Mouse (Mus musculus): Measurements from ENCODE around the gene AK157302. TPM values are rescaled to one million over a fixed set of nuclear protein-coding genes. Genes with fewer than 3 reads are reported as not detected.

AK157302 gene
- total RNA-seq, 4 experiments from 2014 or later = 20.3 to 26.8 (median 22.2) TPM

DNA sequence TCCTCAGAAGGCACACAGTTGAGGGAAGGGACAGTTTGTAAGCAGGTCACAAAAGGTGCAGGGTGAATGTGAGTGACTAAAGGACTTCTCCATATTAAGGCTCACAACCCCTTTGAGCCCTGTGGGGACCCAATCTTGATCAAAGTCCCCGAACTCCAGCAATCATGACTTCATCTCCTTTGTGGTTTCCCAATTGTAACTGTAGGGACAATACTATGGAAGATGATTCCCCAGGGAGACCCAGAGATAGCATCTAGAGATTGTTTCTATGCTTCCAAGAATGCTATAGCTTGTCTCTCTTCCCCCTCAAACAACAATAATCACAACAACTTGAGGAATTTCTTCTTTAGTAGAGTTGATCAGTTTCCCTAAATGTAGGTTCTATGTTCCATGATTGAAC, 47.7 kb downstream of the AK157302 start, which contains the start of gene Olfr1366:
Olfr1366 (minus strand) TSS at position 101 of the 400 bp plus-strand sequence.
- DNase-seq (ENCODE audit: low spot score in 2 of 2) = no peak

Small RNAs within 50 kb of the gene (microRNA-seq; reads per million reads assigned to microRNA genes)
- not detected for gene Mir1896

Other genes starting within 250 kb of the AK157302 start
- not detected for gene Gpx5, start 202.5 kb upstream of the AK157302 start, total RNA-seq (2022)
- gene Gpx6, start 183.1 kb upstream of the AK157302 start, total RNA-seq (2022) = not detected
- not detected for gene Olfr1367, start 148.3 kb upstream of the AK157302 start, total RNA-seq (2022)
- gene Zscan12, start 132.4 kb upstream of the AK157302 start, total RNA-seq (2022) = 10 to 100 TPM in 1 of 4 experiments, 1 to 10 TPM in 3; 7.7 to 10.5 (median 8.5) TPM
- gene Zkscan3, start 92.5 kb upstream of the AK157302 start, total RNA-seq (2022) = 10 to 100 TPM; 11.5 to 13.3 (median 12.1) TPM
- under 1 TPM in 3 of 4 experiments, not detected in 1; 0.36 to 0.53 (median 0.46) TPM for gene Pgbd1, start 54.2 kb upstream of the AK157302 start, total RNA-seq (2022)
- gene Zscan26, start 41.5 kb upstream of the AK157302 start, total RNA-seq (2022) = 10 to 100 TPM; 12.9 to 15.9 (median 14.5) TPM
- gene Nkapl, start 26.7 kb upstream of the AK157302 start, total RNA-seq (2022) = under 1 TPM in 3 of 4 experiments, not detected in 1; 0.19 to 0.22 (median 0.20) TPM
- gene Zkscan4, start 16.3 kb upstream of the AK157302 start, total RNA-seq (2022) = 1 to 10 TPM in 1 of 4 experiments, under 1 TPM in 3; 0.27 to 1.1 (median 0.43) TPM
- gene Gm10065, start 15.8 kb upstream of the AK157302 start, total RNA-seq (2022) = not detected
- gene Gm11273, start 6.2 kb downstream of the AK157302 start, total RNA-seq (2022) = 100 to 1,000 TPM in 1 of 4 experiments, 10 to 100 TPM in 3; 74.4 to 112 (median 87.3) TPM
- gene Zkscan8, start 35.9 kb downstream of the AK157302 start, total RNA-seq (2022) = 1 to 10 TPM; 4.6 to 9.3 (median 7.2) TPM
- not detected for gene Olfr1366, start 47.6 kb downstream of the AK157302 start, total RNA-seq (2022)
- not detected for gene Olfr1535, start 64.7 kb downstream of the AK157302 start, total RNA-seq (2022)
- gene Olfr1364, start 86.5 kb downstream of the AK157302 start, total RNA-seq (2022) = not detected
- gene Olfr1362, start 118.8 kb downstream of the AK157302 start, total RNA-seq (2022) = not detected
- gene Olfr11, start 147.3 kb downstream of the AK157302 start, total RNA-seq (2022) = not detected
- gene Olfr1361, start 168.2 kb downstream of the AK157302 start, total RNA-seq (2022) = not detected
- gene Olfr1360, start 182.2 kb downstream of the AK157302 start, total RNA-seq (2022) = not detected
- not detected for gene Olfr1359, start 202.9 kb downstream of the AK157302 start, total RNA-seq (2022)
- 1 to 10 TPM in 3 of 4 experiments, under 1 TPM in 1; 0.99 to 6.6 (median 3.4) TPM for gene Hist1h2bl, start 220.9 kb downstream of the AK157302 start, total RNA-seq (2022)
- gene Hist1h2ai, start 221.2 kb downstream of the AK157302 start, total RNA-seq (2022) = 1 to 10 TPM in 3 of 4 experiments, not detected in 1; 1.8 to 3.3 (median 2.6) TPM
- gene Hist1h3h, start 222.4 kb downstream of the AK157302 start, total RNA-seq (2022) = not detected
- gene Hist1h2bm, start 226.8 kb downstream of the AK157302 start, total RNA-seq (2022) = not detected
- 1 to 10 TPM in 1 of 4 experiments, under 1 TPM in 2, not detected in 1; 0.67 to 1.6 (median 0.90) TPM for gene Hist1h4j, start 239.8 kb downstream of the AK157302 start, total RNA-seq (2022)